Mouse (Mus musculus): ENCODE measurements around the gene Vamp1.

DNA sequence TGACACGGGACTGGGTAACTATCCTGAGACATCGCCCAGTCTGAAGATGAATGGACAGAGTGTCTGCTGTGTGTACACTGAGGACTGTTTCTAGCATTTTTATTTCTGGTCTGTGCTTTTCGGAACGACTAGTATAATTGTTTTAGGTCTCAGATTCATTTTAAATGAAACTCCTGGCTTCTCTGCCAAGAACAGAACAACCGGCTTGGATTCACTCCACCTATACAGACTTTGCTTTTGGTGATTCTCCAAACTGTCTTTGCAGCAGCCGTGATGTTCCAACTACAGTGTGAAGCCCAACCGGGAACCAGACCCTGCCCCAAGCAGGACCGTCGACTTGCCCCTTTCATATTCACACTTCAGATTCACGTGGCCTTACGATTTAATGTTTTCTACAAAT is 2.5 kb downstream of the Vamp1 start:
- TF ChIP-seq CTCF (IDR thresholded peaks at IDR 0.05; ENCODE audit: low read depth) (no peak), EP300 (optimal IDR thresholded peaks at IDR 0.05) (no peak)
